Mouse (Mus musculus) retina, postnatal 1 day (tissue): ENCODE results near the gene Bace2.

Experiments
- DNase-seq: peaks from one replicate; pipeline ENCODE4 v3.0.0-alpha.2; 2012

Gene Bace2

DNA sequence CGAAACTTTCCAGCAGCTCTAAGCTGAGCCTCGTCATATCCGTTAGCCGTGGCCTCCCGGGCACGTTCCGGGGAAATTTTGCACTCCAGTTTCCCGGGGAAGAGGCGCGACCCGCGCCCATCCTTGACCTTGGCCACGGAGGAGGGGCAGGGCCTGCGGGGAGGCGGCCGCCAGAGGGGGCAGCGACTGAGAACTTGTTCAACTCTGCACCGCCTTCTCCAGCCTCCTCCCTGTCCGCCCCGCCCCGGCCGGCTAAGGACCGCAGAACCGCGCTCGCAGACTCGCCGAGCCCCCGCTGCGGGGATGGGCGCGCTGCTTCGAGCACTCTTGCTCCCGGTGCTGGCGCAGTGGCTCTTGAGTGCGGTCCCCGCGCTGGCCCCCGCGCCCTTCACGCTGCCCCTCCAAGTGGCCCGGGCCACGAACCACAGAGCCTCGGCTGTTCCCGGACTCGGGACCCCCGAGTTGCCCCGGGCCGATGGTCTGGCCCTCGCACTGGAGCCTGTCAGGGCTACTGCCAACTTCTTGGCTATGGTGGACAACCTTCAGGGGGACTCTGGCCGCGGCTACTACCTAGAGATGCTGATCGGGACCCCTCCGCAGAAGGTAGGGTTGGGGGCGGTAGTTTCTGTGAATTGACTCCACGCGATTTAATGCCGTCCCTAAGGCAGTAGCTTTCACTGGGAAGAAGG is at the start of gene Bace2:
TSS of gene Bace2 (plus strand) at position 244 of the 689 bp plus-strand sequence.
- DNase-seq, result peak; percentile 77

- DNase-seq, result peak; percentile 22
These were observed 48.9 kb upstream of the Bace2 start for GRCm38 (mm10) chr16:97307594-97307993.

GRCm38 (mm10) chr16:97309796-97310569 is 46.6 kb upstream of the Bace2 start:
- no peak for DNase-seq

GRCm38 (mm10) chr16:97310570-97310846 is 46.0 kb upstream of the Bace2 start:
- DNase-seq, result no peak

DNA sequence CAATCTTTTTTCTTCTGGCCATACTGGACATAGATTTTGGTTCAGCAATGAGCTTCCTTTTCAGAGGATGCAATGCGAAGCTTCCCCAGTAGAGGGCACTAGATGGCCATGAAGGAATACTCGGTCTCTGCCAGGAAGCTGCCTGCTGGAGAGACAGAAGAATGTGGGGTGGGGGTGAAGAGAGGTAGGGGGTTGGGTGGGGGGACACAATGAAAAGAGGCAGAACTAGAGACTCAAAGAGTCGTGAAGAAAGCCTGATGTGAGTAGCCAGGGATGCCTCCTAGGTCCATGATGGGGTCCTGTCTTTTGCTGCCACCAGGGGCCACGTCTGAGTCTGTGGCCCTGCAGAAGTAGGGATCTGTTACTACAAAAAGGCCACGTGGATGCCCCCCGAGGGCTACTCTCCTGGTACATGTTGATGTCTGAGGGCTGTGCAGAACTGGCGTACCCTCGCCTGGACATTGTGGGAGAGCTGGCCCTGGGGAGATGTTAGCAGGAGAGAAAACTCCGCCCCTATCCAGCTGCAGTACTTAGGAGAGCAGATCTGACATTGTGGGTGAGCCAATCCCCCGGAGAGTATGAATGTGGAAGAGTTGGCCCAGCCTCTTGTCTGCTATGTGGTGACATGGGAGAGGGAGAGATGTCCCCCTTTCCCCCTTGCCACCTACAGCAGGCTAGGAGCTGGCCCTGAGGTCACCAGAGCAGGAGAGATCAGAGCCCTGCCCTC is 43.4 kb upstream of the Bace2 start:
- DNase-seq, result peak; percentile 82

DNA sequence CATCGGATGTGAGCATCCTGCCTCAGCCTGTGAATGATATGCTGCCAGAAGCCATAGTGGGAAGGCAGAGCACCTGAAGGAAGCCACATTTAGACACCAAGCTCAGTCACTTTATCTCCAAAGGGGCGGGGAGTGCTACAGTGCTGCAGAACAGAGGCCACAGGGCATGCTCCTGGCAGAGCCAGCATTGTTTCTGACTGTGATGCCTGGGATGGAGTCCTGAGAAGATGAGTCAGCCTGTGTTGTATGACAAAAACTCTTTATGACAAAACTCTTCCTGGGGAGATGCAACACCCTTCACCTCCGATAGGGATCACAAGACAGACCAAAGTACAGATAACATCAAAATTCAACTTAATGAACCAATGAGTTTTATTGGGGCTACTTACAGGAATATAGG is 35.0 kb upstream of the Bace2 start:
- no peak for DNase-seq

GRCm38 (mm10) chr16:97322604-97323003 is 33.9 kb upstream of the Bace2 start:
- peak; percentile 48 for DNase-seq

DNA sequence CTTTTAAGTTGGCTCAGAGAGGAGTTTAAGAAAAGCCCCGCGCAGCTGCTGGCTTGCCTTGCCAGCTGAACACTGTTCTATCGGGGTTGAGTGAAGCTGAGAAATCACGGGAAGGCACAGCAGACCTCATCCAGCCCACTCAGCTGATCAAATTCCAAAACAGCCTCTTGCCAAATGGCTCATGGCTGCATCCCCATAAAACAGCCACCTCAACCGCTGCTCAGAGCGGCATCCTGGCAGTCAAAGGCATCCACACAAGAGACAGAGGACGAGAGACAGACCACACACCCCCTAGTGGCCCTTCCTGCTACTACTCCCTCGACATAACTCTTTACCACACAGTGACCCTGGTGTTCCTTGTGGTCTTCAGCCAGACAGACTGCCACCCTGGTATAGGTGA is 30.6 kb upstream of the Bace2 start:
- DNase-seq, result peak; percentile 43

GRCm38 (mm10) chr16:97328602-97329001 is 27.9 kb upstream of the Bace2 start:
- no peak for DNase-seq

- no peak for DNase-seq
These were observed 3.5 kb upstream of the Bace2 start for GRCm38 (mm10) chr16:97353013-97353412.

DNA sequence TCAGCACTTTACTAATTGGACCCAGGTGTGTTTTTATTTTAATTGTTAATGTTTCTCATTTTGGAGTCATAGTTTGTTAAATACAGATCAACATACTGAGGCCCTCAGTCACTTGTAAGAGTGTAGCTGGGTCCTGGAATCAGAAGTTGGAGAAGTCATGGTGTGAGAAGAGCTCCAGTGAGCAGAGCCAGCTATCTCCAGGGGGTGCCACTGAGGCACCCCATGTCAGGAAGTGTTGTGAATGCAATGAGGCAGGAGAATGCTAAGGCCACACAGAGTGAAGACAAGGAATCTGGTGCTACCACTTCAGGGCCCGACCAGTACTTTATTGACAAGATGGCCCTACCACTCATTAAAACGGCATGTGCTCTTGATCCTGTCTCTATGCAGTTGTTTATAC is 1.9 kb upstream of the Bace2 start:
- no peak for DNase-seq

GRCm38 (mm10) chr16:97357188-97357821 is 763 bp downstream of the Bace2 start:
- DNase-seq, result peak; percentile 40

DNA sequence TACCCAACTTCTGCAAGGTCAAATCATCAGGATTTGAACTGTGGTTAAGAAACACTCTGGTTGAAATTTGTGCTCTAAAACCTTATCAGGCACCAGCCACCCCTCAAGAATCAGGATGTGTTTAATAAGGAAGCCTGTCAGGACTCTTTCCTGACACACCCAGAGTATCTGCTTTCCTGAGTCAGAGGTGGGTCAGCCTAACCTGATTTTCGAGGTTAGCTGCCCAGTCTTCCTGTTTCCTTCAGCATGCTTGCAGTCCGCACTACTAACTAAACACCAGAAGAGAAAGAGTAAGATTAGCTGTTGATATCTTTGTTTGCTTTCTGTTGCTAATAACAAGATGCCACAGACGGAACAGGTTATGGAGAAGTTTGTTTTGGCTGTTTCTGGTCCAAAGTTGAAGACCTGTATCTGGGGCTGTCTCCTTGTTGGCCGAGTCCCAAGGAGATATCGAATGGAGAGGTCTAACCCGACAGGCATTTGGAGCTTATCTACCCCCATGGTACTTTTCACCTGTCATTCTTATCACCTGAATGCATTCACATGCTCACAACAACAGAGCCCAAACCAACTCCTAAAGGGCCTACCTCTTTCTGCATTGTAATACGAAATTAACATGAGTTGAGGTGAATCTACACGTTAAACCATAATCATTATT is 5.8 kb downstream of the Bace2 start:
- no peak for DNase-seq

DNA sequence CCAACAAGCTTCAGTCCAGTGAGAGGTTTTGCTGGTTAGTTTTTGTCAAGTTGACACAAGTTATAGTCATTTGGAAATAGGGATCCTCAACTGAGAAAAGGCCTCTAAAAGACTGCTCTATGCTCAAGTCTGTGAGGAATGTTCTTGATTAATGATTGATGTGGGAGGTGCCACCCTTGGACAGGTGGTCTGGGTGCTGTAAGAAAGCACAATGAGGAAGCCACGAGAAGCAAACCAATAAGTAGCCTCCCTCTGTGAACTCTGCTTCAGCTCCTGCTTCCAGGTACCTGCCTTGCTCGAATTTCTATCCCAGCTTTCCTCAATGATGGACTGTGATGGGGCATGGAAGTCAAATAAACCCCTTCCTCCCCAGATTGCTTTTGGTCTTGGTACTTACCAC is 9.6 kb downstream of the Bace2 start:
- DNase-seq, result no peak

GRCm38 (mm10) chr16:97370258-97370657 is 13.7 kb downstream of the Bace2 start:
- no peak for DNase-seq

GRCm38 (mm10) chr16:97387955-97388354 is 31.4 kb downstream of the Bace2 start:
- DNase-seq, result no peak

DNA sequence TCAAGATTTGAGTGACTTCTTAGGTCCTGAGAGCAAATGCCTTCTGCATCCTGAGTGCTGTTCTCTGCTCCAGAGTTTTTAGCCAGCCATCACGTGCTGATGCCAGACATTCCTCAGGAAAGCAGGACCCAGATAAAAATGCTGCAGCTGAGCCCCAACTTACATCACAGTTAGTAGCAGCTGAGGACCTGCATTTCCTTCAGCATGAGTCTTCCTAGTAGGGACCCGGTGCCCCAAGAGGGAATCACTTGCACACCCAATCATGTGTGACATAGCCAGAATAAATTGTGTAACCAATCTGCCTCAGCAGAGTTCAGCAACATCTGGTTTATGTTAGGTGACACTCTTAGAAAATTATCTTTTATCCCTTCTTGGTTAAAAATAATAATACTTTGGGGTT is 34.7 kb downstream of the Bace2 start:
- DNase-seq, result no peak

- DNase-seq, result peak; percentile 64
These were observed 35.3 kb downstream of the Bace2 start for GRCm38 (mm10) chr16:97391701-97392384.

DNA sequence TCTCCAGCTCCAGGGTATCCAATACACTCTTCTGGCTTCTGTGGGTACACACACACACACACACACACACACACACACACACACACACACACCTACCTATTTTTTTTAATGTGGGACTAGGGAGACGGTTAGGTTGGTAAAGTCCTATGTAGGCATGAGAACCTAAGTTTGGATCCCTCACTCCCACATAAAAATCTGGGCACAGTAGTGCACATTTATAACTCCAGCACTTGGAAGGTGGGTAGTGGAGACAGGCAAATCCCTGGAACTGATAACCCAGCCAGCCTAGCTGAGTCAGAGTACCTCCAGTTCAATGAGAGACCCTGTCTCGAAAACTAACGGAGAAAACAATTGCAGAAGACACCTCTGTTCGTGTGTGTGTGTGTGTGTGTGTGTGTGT is 39.9 kb downstream of the Bace2 start:
- DNase-seq, result no peak

DNA sequence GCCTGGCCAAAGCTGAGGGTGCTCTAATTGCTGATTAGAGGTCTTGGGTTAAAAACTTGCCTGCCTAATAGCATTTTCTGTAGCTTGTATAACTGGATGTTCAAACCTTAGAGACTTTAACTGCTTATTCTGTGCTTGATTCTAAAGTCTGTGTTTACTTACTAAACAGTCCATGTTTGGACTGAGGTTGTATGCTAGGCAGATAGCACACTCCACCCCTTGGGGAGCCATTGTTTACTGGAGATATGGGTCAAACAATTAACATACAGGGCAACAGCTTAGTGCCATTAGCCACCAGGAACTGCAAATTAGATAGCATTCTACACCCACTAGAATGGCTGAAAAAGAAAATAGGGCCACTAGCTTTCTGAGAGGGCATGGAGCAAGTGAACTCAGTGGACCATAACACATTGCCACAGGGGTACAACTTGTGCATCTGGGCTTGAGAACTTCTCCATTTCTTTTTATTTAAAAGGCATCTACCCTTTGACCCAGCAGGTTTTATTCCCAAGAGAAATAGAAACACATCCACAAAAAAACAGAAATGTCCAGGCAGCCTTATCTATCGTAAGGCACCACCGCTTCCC is 41.5 kb downstream of the Bace2 start:
- DNase-seq, result peak; percentile 41

DNA sequence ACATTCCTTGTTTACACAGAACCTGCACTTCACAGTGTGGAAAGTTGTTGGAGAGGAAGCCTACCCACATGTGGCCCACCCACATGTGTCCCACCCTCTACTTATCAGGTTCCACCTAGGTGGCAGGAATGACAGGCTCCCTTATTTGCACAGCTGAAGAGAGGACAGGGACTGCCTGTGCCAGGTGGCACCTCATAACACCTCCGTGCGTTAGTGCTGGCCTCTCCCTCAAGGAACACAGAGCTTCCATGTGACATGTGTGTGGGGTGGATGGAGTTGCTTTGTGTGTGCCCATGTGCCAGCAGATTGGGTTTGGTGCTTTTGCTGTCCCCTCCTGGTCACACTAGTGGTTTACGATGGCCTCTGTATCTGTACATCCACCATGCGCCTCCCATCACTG is 43.4 kb downstream of the Bace2 start:
- no peak for DNase-seq

DNA sequence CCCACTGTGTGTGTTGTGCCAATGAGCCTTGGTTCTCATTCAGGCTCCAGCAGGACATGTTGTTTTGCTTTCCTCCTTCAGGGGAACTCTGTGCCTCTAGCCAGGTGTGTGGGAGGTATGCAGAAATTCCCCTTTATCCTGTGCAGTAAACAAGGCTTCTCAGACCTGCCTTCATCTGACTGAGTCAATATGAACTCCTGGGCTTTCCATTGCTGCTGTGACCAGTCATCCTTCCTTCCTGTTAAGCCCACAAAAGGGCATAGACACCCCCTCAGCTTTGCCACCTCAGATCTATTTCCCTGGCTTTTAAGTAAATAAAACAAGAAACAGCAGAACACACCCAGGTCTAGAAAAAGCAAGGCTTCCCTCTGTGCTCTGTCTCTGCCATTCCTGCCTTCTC is 45.2 kb downstream of the Bace2 start:
- no peak for DNase-seq
